In genomic region chr10:117417772-117418667, GRCm38 (mm10) we compare ENCODE assay signal across 8 mouse cellular contexts. TPM values are rescaled to one million over a fixed set of nuclear protein-coding genes. Genes with fewer than 3 reads are reported as not detected.
A peak's percentile ranks its signal among the peaks of the same experiment; 100 is the strongest.
DNase-seq lines count a peak whose midpoint lies in the region; ATAC-seq lines count a peak whose summit lies in the region.

No protein-coding gene starts in this region.

- peak; percentile 49 for DNase-seq in right cerebral cortex, adult 18-20 months
- no peak for DNase-seq in right cerebral cortex, postnatal 4 days
- peak; percentile 66 for DNase-seq in c-Kit-positive CD71-positive TER-119-positive erythroid progenitor cells, embryonic 14.5 days (ENCODE audit: low spot score)
- DNase-seq in left cerebral cortex, postnatal 25 days (ENCODE audit: low spot score in 2 of 2), result peak; percentile 55 to 67
- DNase-seq in midbrain, embryonic 14.5 days, result peak; percentile 67
- no peak for DNase-seq in urinary bladder, postnatal 25 days (ENCODE audit: low spot score)
- DNase-seq in adrenal gland, postnatal 10 days, result no peak

- peak overlapping the region; percentile 45 for H3K27ac ChIP-seq in midbrain, embryonic 14.5 days (replicated peaks; ENCODE audit: low read depth, low read length)

- no peaks in the 10 kb centered on the region for H3K27me3 ChIP-seq in midbrain, embryonic 14.5 days (ENCODE audit: control insufficient read depth, insufficient read depth, low read length)

- WGBS in midbrain, embryonic 14.5 days, result 28% methylated on average over 18 of the region's 18 CpGs

- peak overlapping the region; percentile 19 for H3K4me3 ChIP-seq in midbrain, embryonic 14.5 days (replicated peaks; ENCODE audit: low read depth, low read length)

- no peaks in the 10 kb centered on the region for H3K9me3 ChIP-seq in midbrain, embryonic 14.5 days (ENCODE audit: control insufficient read depth, low read length)

- H3K4me1 ChIP-seq in midbrain, embryonic 14.5 days (ENCODE audit: control insufficient read depth, insufficient read depth, low read length), result peaks cover 19% of the 10 kb centered on the region

- intact Hi-C loops in left cerebral cortex, postnatal 25 days (cut with DNase I), result no loop called here

- peak overlapping the region; percentile 54 for H3K4me2 ChIP-seq in midbrain, embryonic 14.5 days (ENCODE audit: low read length)

- no peaks in the 10 kb centered on the region for H3K36me3 ChIP-seq in midbrain, embryonic 14.5 days (ENCODE audit: control insufficient read depth, insufficient read depth, low read length)

- no peak overlapping the region for H3K9ac ChIP-seq in midbrain, embryonic 14.5 days (replicated peaks; ENCODE audit: low read length)

- peak; percentile 77 to 82 for ATAC-seq in hematopoietic stem cell, adult 5-6 weeks (replicated peaks in 1 of 2; ENCODE audit: insufficient read depth in 1 of 2, low FRiP score in 2 of 2, low TSS enrichment in 1 of 2, low read depth in 1 of 2, poor library complexity in 2 of 2, severe bottlenecking in 2 of 2)
- peak; percentile 55 for ATAC-seq in midbrain, embryonic 14.5 days (ENCODE audit: low FRiP score, low TSS enrichment)

RNA-seq across cellular contexts. Expression of gene Cpsf6, which starts 38.2 kb away (rescaled TPM):
- total RNA-seq in hematopoietic stem cell, adult 5-6 weeks (2017), result 126 and 139 TPM in 2 replicates
- 100 to 1,000 TPM; 106 to 109 TPM for total RNA-seq in left cerebral cortex, postnatal 25 days (2021)
- polyA plus RNA-seq in midbrain, embryonic 14.5 days (2014; fragmentation: Nextera tagmentation; extraction: Ambion mirVana), result 207 and 213 TPM in 2 replicates
- 10 to 100 TPM; 69.7 to 81.3 TPM for total RNA-seq in adrenal gland, postnatal 10 days (2021)

Comparison
In these comparisons a context has a peak if more than half of its experiments do, and no peak if none do; other contexts are left out.
1. DNase-seq: peak in right cerebral cortex, adult 18-20 months (single experiment), c-Kit-positive CD71-positive TER-119-positive erythroid progenitor cells, embryonic 14.5 days (single experiment), left cerebral cortex, postnatal 25 days (2 of 2) and midbrain, embryonic 14.5 days (single experiment); none in right cerebral cortex, postnatal 4 days (single experiment), urinary bladder, postnatal 25 days (single experiment) and adrenal gland, postnatal 10 days (single experiment).